Mouse (Mus musculus) urinary bladder, postnatal 10 days (tissue): ENCODE results near the gene Cgref1.

Source experiments
- DNase-seq: peaks from one replicate; pipeline ENCODE4 v3.0.0; 2022; ENCODE audit warnings: low spot score

The Cgref1 gene

DNA sequence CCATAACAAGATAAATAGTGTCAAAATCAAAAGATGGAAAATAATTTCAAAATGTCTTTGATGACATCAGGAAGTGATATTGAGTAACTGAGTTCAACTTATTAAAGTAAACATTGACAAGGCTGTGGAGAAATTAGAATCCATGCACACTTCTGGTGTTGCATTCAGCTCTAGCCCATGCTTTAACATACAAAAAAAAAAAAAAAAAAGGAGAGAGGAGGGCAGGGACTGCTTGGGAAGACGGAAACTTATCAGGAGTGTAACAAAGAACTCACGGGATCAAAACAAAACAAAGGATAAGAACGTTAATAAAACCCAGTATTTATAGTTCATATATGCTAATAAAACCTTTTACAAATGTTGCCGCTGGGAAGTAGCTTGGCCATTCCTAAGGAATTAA, 59.2 kb downstream of the Cgref1 start:
- DNase-seq = no peak
